23 mouse cellular contexts compared by ENCODE assay signal in genomic region chr14:54644294-54644693, GRCm38 (mm10). TPM values are rescaled to one million over a fixed set of nuclear protein-coding genes. Genes with fewer than 3 reads are reported as not detected.
DNase-seq lines count a peak whose midpoint lies in the region; TF ChIP-seq lines count a peak whose summit lies in the region.
"Had no signal": no experiment of that assay in that cellular context is flagged by ENCODE, and none has a peak within 500 bp of the region (broad histone marks: within the 10 kb centered on the region; RNA-seq: fewer than 3 reads in every experiment).

No protein-coding gene starts in this region.

- intact Hi-C loops in left cerebral cortex, postnatal 10 days (cut with DNase I), result loop anchor here (5.0 kb wide), 2 partner anchors 117 to 582 kb away; no protein-coding TSS in a partner anchor

- H3K4me3 ChIP-seq in E14TG2a.4 (replicated peaks; ENCODE audit: low read length), result peak overlapping the region; percentile 41; the same call in 1 of the 2 replicates
- H3K4me3 ChIP-seq: embryonic facial prominence, embryonic 15.5 days; erythroblast, embryonic 14.5 days; forebrain, embryonic 10.5 days; heart, embryonic 10.5 days; hindbrain, embryonic 13.5 days had no signal

- H3K9me3 ChIP-seq in E14TG2a.4 (ENCODE audit: low read length), result no peaks in the 10 kb centered on the region
- H3K9me3 ChIP-seq: embryonic facial prominence, embryonic 15.5 days; forebrain, embryonic 10.5 days; heart, embryonic 10.5 days; hindbrain, embryonic 13.5 days had no signal

- peaks cover 74% of the 10 kb centered on the region for H3K36me3 ChIP-seq in E14TG2a.4 (ENCODE audit: insufficient read depth, low read length)

- H3K4me1 ChIP-seq in E14TG2a.4 (replicated peaks; ENCODE audit: low read depth, low read length), result peaks cover 79% of the 10 kb centered on the region

- DNase-seq in adrenal gland, postnatal 25 days, result peak; percentile 40
- no peak for DNase-seq in adrenal gland, postnatal 4 days (ENCODE audit: low spot score in 2 of 2)
- peak; percentile 32 for DNase-seq in Muller cell, postnatal 12 days (ENCODE audit: inconsistent ontology term)
- peak; percentile 42 to 65 for DNase-seq in adrenal gland, postnatal 36 days
- DNase-seq in embryo, embryonic 11 days, result no peak
- no peak for DNase-seq in left cerebral cortex, postnatal 10 days (ENCODE audit: extremely low spot score in 1 of 2, low spot score in 2 of 2)
- DNase-seq: B cell, adult 2 months; cerebellum, adult 18-20 months; cerebellum, adult 9-11 months; gastrocnemius, postnatal 36 days; heart, adult 18-20 months; heart, postnatal 10 days; kidney, adult 11 months; kidney, adult 9 months had no signal

- no peak for TF ChIP-seq CTCF in E14TG2a.4 (conservative IDR thresholded peaks at IDR 0.05; ENCODE audit: low read length)

- H3K27me3 ChIP-seq in E14TG2a.4 (ENCODE audit: insufficient read depth, low read length), result peaks cover 17% of the 10 kb centered on the region
- H3K27me3 ChIP-seq: embryonic facial prominence, embryonic 15.5 days; hindbrain, embryonic 13.5 days had no signal

RNA-seq across cellular contexts. Expression of gene Cdh24, which starts 3.1 kb away (rescaled TPM):
- total RNA-seq in adrenal gland, postnatal 25 days (2021), result 1.4 and 1.6 TPM in 2 replicates
- total RNA-seq in adrenal gland, postnatal 4 days (2021), result 1 to 10 TPM; 4.0 to 5.2 TPM
- total RNA-seq in adrenal gland, postnatal 36 days (2021), result 1 to 10 TPM in 1 of 2 experiments, under 1 TPM in 1; 0.95 to 1.4 TPM
- 10 to 100 TPM; 11.8 to 15.4 TPM for total RNA-seq in left cerebral cortex, postnatal 10 days (2021)

RNA-seq across cellular contexts. Expression of gene Gm17606, which starts 3.5 kb away (rescaled TPM):
- not detected in 2 replicates for total RNA-seq in adrenal gland, postnatal 25 days (2021)
- not detected for total RNA-seq in adrenal gland, postnatal 4 days (2021)
- not detected for total RNA-seq in adrenal gland, postnatal 36 days (2021)
- not detected for total RNA-seq in left cerebral cortex, postnatal 10 days (2021)
- total RNA-seq: gastrocnemius, adult 8-10 months; gastrocnemius, postnatal 36 days; heart, adult 18-20 months; heart, postnatal 10 days; hematopoietic stem cell, adult 5-6 weeks; hindbrain, postnatal 0 days had no signal

RNA-seq across cellular contexts. Expression of gene Psmb11, which starts 23.1 kb away (rescaled TPM):
- not detected in 2 replicates for total RNA-seq in adrenal gland, postnatal 25 days (2021)
- not detected for total RNA-seq in adrenal gland, postnatal 4 days (2021)
- not detected for total RNA-seq in adrenal gland, postnatal 36 days (2021)
- not detected for total RNA-seq in left cerebral cortex, postnatal 10 days (2021)
- total RNA-seq: gastrocnemius, adult 8-10 months; heart, adult 18-20 months; heart, postnatal 10 days; hematopoietic stem cell, adult 5-6 weeks had no signal

RNA-seq across cellular contexts. Expression of gene Psmb5, which starts 26.5 kb away (rescaled TPM):
- 360 and 367 TPM in 2 replicates for total RNA-seq in adrenal gland, postnatal 25 days (2021)
- 100 to 1,000 TPM; 219 to 220 TPM for total RNA-seq in adrenal gland, postnatal 4 days (2021)
- total RNA-seq in adrenal gland, postnatal 36 days (2021), result 100 to 1,000 TPM; 347 to 407 TPM
- total RNA-seq in left cerebral cortex, postnatal 10 days (2021), result 100 to 1,000 TPM; 196 to 203 TPM

RNA-seq across cellular contexts. Expression of gene 4931414P19Rik, which starts 38.5 kb away (rescaled TPM):
- total RNA-seq in adrenal gland, postnatal 25 days (2021), result 7.9 and 12.2 TPM in 2 replicates
- total RNA-seq in adrenal gland, postnatal 4 days (2021), result 1 to 10 TPM; 6.4 to 7.8 TPM
- total RNA-seq in adrenal gland, postnatal 36 days (2021), result 1 to 10 TPM; 4.3 to 6.0 TPM
- total RNA-seq in left cerebral cortex, postnatal 10 days (2021), result 1 to 10 TPM; 3.6 to 5.8 TPM

Comparison
In these comparisons a context has a peak if more than half of its experiments do, and no peak if none do; other contexts are left out.
1. DNase-seq: peak in adrenal gland, postnatal 25 days (single experiment), Muller cell, postnatal 12 days (single experiment) and adrenal gland, postnatal 36 days (2 of 2); none in adrenal gland, postnatal 4 days (0 of 2), embryo, embryonic 11 days (single experiment) and left cerebral cortex, postnatal 10 days (0 of 2).